Mouse (Mus musculus): Measurements from ENCODE around the gene Lin52. TPM values are rescaled to one million over a fixed set of nuclear protein-coding genes. Genes with fewer than 3 reads are reported as not detected.

Gene Lin52
- polyA plus RNA-seq, 1 experiment from 2014 or later = 36.1 TPM

DNA sequence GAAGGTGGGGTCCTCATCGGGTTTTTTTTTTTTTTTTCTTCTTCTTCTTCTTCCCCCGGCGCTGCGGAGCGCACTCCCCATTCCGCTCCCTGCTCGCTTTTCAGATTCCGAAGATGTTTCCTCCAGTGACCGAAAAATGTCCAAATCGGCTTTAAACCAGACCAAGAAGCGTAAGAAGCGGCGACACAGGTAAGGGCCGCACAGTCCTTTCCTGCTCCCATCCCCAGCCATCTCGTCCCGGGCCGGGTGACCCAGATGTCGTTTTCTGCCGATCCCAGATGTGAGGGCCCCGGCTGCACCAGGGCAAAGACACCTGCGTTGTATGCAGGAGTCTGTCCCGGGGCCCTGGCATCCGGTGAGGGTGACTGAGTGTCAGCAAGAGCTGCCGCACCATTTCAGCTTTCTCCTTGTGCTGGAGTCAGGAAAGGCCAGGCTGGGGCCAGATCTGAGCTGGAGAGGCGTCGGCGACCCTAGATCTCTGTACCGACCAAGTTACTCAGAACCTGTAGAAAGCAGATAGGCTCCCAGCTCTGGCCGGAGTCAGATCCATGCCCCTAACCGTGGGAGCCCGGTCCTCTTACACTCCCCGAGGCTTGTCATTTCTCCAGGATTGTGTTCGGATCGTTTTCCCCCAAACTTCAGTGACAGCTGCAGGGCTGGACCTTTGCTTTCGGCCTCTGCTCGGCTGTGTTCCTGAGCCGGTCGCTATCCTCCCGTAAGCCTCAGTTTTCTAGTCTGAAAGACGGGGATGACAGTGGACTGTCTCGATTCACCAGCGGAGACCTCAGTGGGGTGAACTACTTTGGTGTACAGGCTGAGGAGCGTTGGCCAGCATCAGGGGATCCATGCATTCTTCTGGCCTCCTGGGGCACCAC lies 120.5 kb downstream of the Lin52 start:
- WGBS = under 1% methylated on average over 43 of the region's 43 CpGs
- H3K4me1 ChIP-seq (ENCODE audit: control insufficient read depth, insufficient read depth, low read length) = no peaks in the 10 kb centered on the region; the same call in 1 of the 2 replicates
- 0 out of 2 replicates have a peak overlapping the region, but pooled peaks have one; percentile 12 for H3K4me3 ChIP-seq (ENCODE audit: low read depth, low read length)
- no peak overlapping the region for H3K9ac ChIP-seq (replicated peaks; ENCODE audit: low read length)
- H3K36me3 ChIP-seq (replicated peaks; ENCODE audit: control insufficient read depth, insufficient read depth, low read depth, low read length) = no peaks in the 10 kb centered on the region
- H3K27me3 ChIP-seq (ENCODE audit: control insufficient read depth, insufficient read depth, low read length) = peaks cover 59% of the 10 kb centered on the region
- peak; percentile 21 for DNase-seq (ENCODE audit: low spot score)
- ATAC-seq (replicated peaks; ENCODE audit: insufficient number of reproducible peaks, low FRiP score, low TSS enrichment, low read depth) = no peak
- H3K27ac ChIP-seq (replicated peaks; ENCODE audit: low read depth, low read length) = no peak overlapping the region
- H3K4me2 ChIP-seq (ENCODE audit: low read depth, low read length) = no peak overlapping the region; the same call in 1 of the 2 replicates
- H3K9me3 ChIP-seq (replicated peaks; ENCODE audit: control insufficient read depth, low read length) = no peaks in the 10 kb centered on the region

DNA sequence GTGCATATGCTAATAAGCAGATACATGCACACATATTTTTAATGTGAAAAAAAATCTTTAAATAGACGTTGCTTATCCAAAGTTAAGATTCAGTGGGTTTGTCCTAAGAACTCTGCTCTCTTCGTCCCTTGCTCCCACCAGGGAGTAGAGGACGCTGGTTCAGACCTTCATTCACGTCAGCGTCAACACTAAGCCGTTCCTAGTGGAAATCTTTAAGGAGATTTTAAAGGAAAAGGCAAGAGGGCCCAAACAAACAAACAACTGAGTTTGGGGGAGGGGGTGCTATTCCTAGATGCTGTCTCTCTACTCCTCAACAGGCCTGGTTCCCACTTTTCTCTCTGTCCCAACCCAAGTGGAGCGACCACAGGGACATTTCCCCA lies 121.1 kb downstream of the Lin52 start:
- H3K9me3 ChIP-seq (replicated peaks; ENCODE audit: control insufficient read depth, low read length) = no peaks in the 10 kb centered on the region
- ATAC-seq (replicated peaks; ENCODE audit: insufficient number of reproducible peaks, low FRiP score, low TSS enrichment, low read depth) (no peak), DNase-seq (ENCODE audit: low spot score) (no peak)
- no peaks in the 10 kb centered on the region; the same call in 1 of the 2 replicates for H3K4me1 ChIP-seq (ENCODE audit: control insufficient read depth, insufficient read depth, low read length)
- H3K27me3 ChIP-seq (ENCODE audit: control insufficient read depth, insufficient read depth, low read length) = peaks cover 59% of the 10 kb centered on the region
- H3K27ac ChIP-seq (replicated peaks; ENCODE audit: low read depth, low read length) = no peak overlapping the region
- no peak overlapping the region for H3K4me2 ChIP-seq (ENCODE audit: low read depth, low read length)
- 0 out of 2 replicates have a peak overlapping the region, but pooled peaks have one; percentile 10 for H3K4me3 ChIP-seq (ENCODE audit: low read depth, low read length)
- 1% methylated on average over 7 of the region's 7 CpGs for WGBS
- no peaks in the 10 kb centered on the region for H3K36me3 ChIP-seq (replicated peaks; ENCODE audit: control insufficient read depth, insufficient read depth, low read depth, low read length)
- H3K9ac ChIP-seq (replicated peaks; ENCODE audit: low read length) = no peak overlapping the region

GRCm38 (mm10) chr12:84573094-84573493 lies 121.9 kb downstream of the Lin52 start:
- no peaks in the 10 kb centered on the region for H3K36me3 ChIP-seq (replicated peaks; ENCODE audit: control insufficient read depth, insufficient read depth, low read depth, low read length)
- H3K4me3 ChIP-seq (ENCODE audit: low read depth, low read length) = no peak overlapping the region
- H3K27ac ChIP-seq (replicated peaks; ENCODE audit: low read depth, low read length) = no peak overlapping the region
- H3K27me3 ChIP-seq (ENCODE audit: control insufficient read depth, insufficient read depth, low read length) = peaks cover 52% of the 10 kb centered on the region
- H3K4me2 ChIP-seq (ENCODE audit: low read depth, low read length) = no peak overlapping the region
- H3K9me3 ChIP-seq (replicated peaks; ENCODE audit: control insufficient read depth, low read length) = no peaks in the 10 kb centered on the region
- no peak overlapping the region for H3K9ac ChIP-seq (replicated peaks; ENCODE audit: low read length)
- DNase-seq (ENCODE audit: low spot score) = no peak
- 15% methylated on average over 7 of the region's 7 CpGs for WGBS
- no peaks in the 10 kb centered on the region; the same call in 1 of the 2 replicates for H3K4me1 ChIP-seq (ENCODE audit: control insufficient read depth, insufficient read depth, low read length)
- no peak for ATAC-seq (replicated peaks; ENCODE audit: insufficient number of reproducible peaks, low FRiP score, low TSS enrichment, low read depth)

DNA sequence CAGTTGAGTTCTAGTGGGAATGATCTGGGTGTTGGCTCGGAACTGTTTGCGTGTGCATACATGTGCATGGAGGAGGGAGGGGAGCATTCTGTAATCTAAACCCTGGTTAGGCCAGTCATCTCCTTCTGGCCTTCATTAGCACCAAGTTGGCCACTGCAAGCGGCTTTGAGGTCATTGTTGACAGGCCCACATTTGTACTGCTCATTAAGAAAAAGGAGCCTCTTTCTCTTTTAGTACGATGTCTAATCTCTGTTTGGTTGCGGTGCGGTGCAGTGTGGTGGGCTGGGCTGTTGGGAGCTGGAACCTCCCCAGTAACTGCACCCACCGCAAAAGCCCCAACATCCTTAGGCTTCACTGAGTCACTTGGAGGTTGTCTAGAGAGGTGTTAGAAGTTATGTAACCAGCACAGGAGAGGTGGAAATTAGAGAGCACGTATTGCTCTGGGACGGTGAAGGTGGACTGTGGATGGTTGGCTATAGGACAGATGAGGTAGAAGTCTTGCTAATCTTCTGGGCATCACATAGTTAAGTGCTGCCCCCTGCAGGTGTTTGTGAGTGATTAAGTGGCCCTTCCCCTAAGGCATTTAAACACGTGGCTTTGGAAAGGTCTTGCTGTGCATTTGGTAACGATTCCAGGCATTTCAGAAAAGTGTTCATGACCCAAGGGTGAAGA lies 126.7 kb downstream of the Lin52 start:
- H3K9ac ChIP-seq (replicated peaks; ENCODE audit: low read length) = no peak overlapping the region
- ATAC-seq (replicated peaks; ENCODE audit: insufficient number of reproducible peaks, low FRiP score, low TSS enrichment, low read depth) (no peak), DNase-seq (ENCODE audit: low spot score) (no peak)
- no peaks in the 10 kb centered on the region for H3K36me3 ChIP-seq (replicated peaks; ENCODE audit: control insufficient read depth, insufficient read depth, low read depth, low read length)
- 70% methylated on average over 11 of the region's 11 CpGs for WGBS
- peaks cover 9% of the 10 kb centered on the region for H3K27me3 ChIP-seq (ENCODE audit: control insufficient read depth, insufficient read depth, low read length)
- H3K4me2 ChIP-seq (ENCODE audit: low read depth, low read length) = no peak overlapping the region
- H3K27ac ChIP-seq (replicated peaks; ENCODE audit: low read depth, low read length) = no peak overlapping the region
- H3K4me3 ChIP-seq (ENCODE audit: low read depth, low read length) = no peak overlapping the region
- no peaks in the 10 kb centered on the region for H3K9me3 ChIP-seq (replicated peaks; ENCODE audit: control insufficient read depth, low read length)
- H3K4me1 ChIP-seq (ENCODE audit: control insufficient read depth, insufficient read depth, low read length) = no peaks in the 10 kb centered on the region

DNA sequence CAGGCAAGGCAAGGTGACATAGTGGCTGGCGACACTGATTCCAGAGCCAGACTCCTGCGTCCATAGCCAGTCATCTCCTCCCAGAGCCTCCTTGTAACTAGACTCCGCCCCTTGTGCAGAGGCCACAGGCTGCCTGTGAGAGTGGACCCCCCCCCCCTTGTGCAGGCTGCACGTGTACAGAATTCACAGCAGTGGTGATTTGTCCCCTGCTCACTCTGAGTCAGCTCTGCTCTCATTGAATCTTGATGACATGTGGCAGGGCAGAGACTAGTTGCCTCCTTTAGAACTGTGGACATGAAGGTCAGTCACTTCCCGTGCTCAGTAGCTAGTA lies 127.2 kb downstream of the Lin52 start:
- Histone ChIP-seq H3K9me3 (replicated peaks; ENCODE audit: control insufficient read depth, low read length) (no peaks in the 10 kb centered on the region), H3K4me2 (ENCODE audit: low read depth, low read length) (no peak overlapping the region), H3K4me3 (ENCODE audit: low read depth, low read length) (no peak overlapping the region), H3K27ac (replicated peaks; ENCODE audit: low read depth, low read length) (no peak overlapping the region), H3K9ac (replicated peaks; ENCODE audit: low read length) (no peak overlapping the region), H3K36me3 (replicated peaks; ENCODE audit: control insufficient read depth, insufficient read depth, low read depth, low read length) (no peaks in the 10 kb centered on the region), H3K4me1 (ENCODE audit: control insufficient read depth, insufficient read depth, low read length) (no peaks in the 10 kb centered on the region), H3K27me3 (ENCODE audit: control insufficient read depth, insufficient read depth, low read length) (peaks cover 5% of the 10 kb centered on the region)
- DNase-seq (ENCODE audit: low spot score) (no peak), ATAC-seq (replicated peaks; ENCODE audit: insufficient number of reproducible peaks, low FRiP score, low TSS enrichment, low read depth) (no peak)
- 42% methylated on average over 5 of the region's 5 CpGs for WGBS

DNA sequence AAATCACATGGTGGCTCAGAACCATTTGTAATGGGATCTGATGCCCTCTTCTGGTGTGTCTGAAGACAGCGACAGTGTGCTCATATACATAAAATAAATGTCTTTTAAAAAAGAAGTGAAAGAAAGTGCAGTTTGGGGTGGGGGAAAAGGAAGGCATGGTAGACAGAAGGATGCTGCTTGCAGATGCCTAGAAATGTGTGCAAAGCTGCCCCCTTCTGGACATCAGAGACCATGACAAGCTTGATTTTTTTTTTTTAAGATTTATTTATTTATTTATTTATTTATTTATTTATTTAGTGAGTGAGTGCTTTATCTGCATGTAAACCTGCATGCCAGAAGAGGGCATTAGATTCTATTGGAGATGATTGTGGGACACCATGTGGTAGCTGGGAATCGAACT lies 130.1 kb downstream of the Lin52 start:
- H3K4me1 ChIP-seq (ENCODE audit: control insufficient read depth, insufficient read depth, low read length) = no peaks in the 10 kb centered on the region
- no peaks in the 10 kb centered on the region for H3K9me3 ChIP-seq (replicated peaks; ENCODE audit: control insufficient read depth, low read length)
- H3K27me3 ChIP-seq (ENCODE audit: control insufficient read depth, insufficient read depth, low read length) = no peaks in the 10 kb centered on the region
- H3K4me3 ChIP-seq (ENCODE audit: low read depth, low read length) = no peak overlapping the region
- H3K36me3 ChIP-seq (replicated peaks; ENCODE audit: control insufficient read depth, insufficient read depth, low read depth, low read length) = no peaks in the 10 kb centered on the region
- DNase-seq (ENCODE audit: low spot score) = no peak
- no peak overlapping the region for H3K27ac ChIP-seq (replicated peaks; ENCODE audit: low read depth, low read length)
- no peak overlapping the region for H3K9ac ChIP-seq (replicated peaks; ENCODE audit: low read length)
- no peak for ATAC-seq (replicated peaks; ENCODE audit: insufficient number of reproducible peaks, low FRiP score, low TSS enrichment, low read depth)
- no peak overlapping the region for H3K4me2 ChIP-seq (ENCODE audit: low read depth, low read length)
- 95% methylated on average over 2 of the region's 2 CpGs for WGBS

- WGBS = under 1% methylated on average over 54 of the region's 54 CpGs
- Histone ChIP-seq H3K9me3 (replicated peaks; ENCODE audit: control insufficient read depth, low read length) (no peaks in the 10 kb centered on the region), H3K36me3 (replicated peaks; ENCODE audit: control insufficient read depth, insufficient read depth, low read depth, low read length) (no peaks in the 10 kb centered on the region), H3K4me2 (ENCODE audit: low read depth, low read length) (peak overlapping the region; percentile 84), H3K27me3 (ENCODE audit: control insufficient read depth, insufficient read depth, low read length) (no peaks in the 10 kb centered on the region), H3K4me1 (ENCODE audit: control insufficient read depth, insufficient read depth, low read length) (no peaks in the 10 kb centered on the region), H3K9ac (replicated peaks; ENCODE audit: low read length) (peak overlapping the region; percentile 50), H3K4me3 (ENCODE audit: low read depth, low read length) (peak overlapping the region; percentile 39), H3K27ac (replicated peaks; ENCODE audit: low read depth, low read length) (no peak overlapping the region)
- ATAC-seq (replicated peaks; ENCODE audit: insufficient number of reproducible peaks, low FRiP score, low TSS enrichment, low read depth) (peak; percentile 8; the same call in 1 of the 2 replicates), DNase-seq (ENCODE audit: low spot score) (peak; percentile 95)
Observed at GRCm38 (mm10) chr12:84589825-84590761, 138.9 kb downstream of the Lin52 start.

Data from embryonic facial prominence, embryonic 11.5 days (tissue).